Mouse (Mus musculus) intestine, embryonic 14.5 days (tissue): ENCODE results near the gene Zdhhc16. TPM values are rescaled to one million over a fixed set of nuclear protein-coding genes. Genes with fewer than 3 reads are reported as not detected.

Source experiments
- ATAC-seq: fragments of 200-750 bp; cut with Nextera tagmentation; replicated peaks from 2 replicates; pipeline ENCODE4 v1.8.0; 2017; ENCODE audit warnings: low read depth, moderate number of reproducible peaks, moderate TSS enrichment, moderate library complexity; ENCODE audit not compliant: low FRiP score, low TSS enrichment
- DNase-seq: peaks from one replicate; pipeline ENCODE4 v3.0.0-alpha.2; 2018; ENCODE audit warnings: low spot score
- H3K27ac ChIP-seq: fragments of 300-500 bp; sonication (generic); 2 replicates; pipeline ENCODE4 v1.5.1; 2014; ENCODE audit warnings: low read depth, mild to moderate bottlenecking, control low read depth
- H3K27me3 ChIP-seq: fragments of 300-500 bp; sonication (generic); replicated peaks from 2 replicates; pipeline ENCODE4 v1.6.1; 2014; ENCODE audit warnings: low read length, control low read depth; ENCODE audit not compliant: control insufficient read depth, insufficient read depth
- H3K36me3 ChIP-seq: fragments of 300-500 bp; sonication (generic); 2 replicates; pipeline ENCODE4 v1.6.1; 2014; ENCODE audit warnings: low read length, control low read depth; ENCODE audit not compliant: control insufficient read depth, insufficient read depth
- H3K4me1 ChIP-seq: fragments of 300-500 bp; sonication (generic); replicated peaks from 2 replicates; pipeline ENCODE4 v1.6.1; 2014; ENCODE audit warnings: low read length, control low read depth, mixed read lengths; ENCODE audit not compliant: control insufficient read depth, insufficient read depth
- H3K4me2 ChIP-seq: fragments of 300-500 bp; sonication (generic); 2 replicates; pipeline ENCODE4 v1.6.1; 2014; ENCODE audit warnings: low read length
- H3K4me3 ChIP-seq: fragments of 300-500 bp; sonication (generic); 2 replicates; pipeline ENCODE4 v1.5.1; 2014; ENCODE audit warnings: low read depth, low read length, control low read depth, mixed read lengths
- H3K9ac ChIP-seq: fragments of 300-500 bp; sonication (generic); 2 replicates; pipeline ENCODE4 v1.6.1; 2014; ENCODE audit warnings: mild to moderate bottlenecking, low read length
- H3K9me3 ChIP-seq: fragments of 300-500 bp; sonication (generic); 2 replicates; pipeline ENCODE4 v1.6.1; 2016; ENCODE audit warnings: low read length, control low read depth; ENCODE audit not compliant: control insufficient read depth
- WGBS: fragments of 180-500 bp; shearing (Covaris S2); extraction: QIAGEN DNeasy Blood & Tissue Kit; methylation state at CpG from one replicate; pipeline ENCODE4 v1.1.7; 2014; 5-methylcytosine and 5-hydroxymethylcytosine counted together
- polyA plus RNA-seq: library from polyadenylated mRNA; unstranded; fragments of >200 nt; fragmentation: Nextera tagmentation; extraction: Ambion mirVana; gene quantifications from 2 replicates; pipeline ENCODE4 v1.2.1, GENCODE M21; 2014

Zdhhc16 gene
- polyA plus RNA-seq, 1 experiment from 2014 or later, result 69.2 TPM

GRCm38 (mm10) chr19:41901696-41902095, 31.6 kb upstream of the Zdhhc16 start:
- no peaks in the 10 kb centered on the region for H3K4me1 ChIP-seq
- H3K36me3 ChIP-seq, result no peaks in the 10 kb centered on the region
- no peak overlapping the region for H3K27ac ChIP-seq
- ATAC-seq (no peak), DNase-seq (no peak)
- H3K9ac ChIP-seq, result no peak overlapping the region
- H3K4me3 ChIP-seq, result no peak overlapping the region
- H3K9me3 ChIP-seq, result no peaks in the 10 kb centered on the region
- WGBS, result 35% methylated on average over 2 of the region's 2 CpGs
- H3K4me2 ChIP-seq, result no peak overlapping the region
- H3K27me3 ChIP-seq, result no peaks in the 10 kb centered on the region

- Histone ChIP-seq H3K4me3 (no peak overlapping the region), H3K4me2 (no peak overlapping the region), H3K36me3 (no peaks in the 10 kb centered on the region), H3K27me3 (no peaks in the 10 kb centered on the region), H3K9me3 (no peaks in the 10 kb centered on the region), H3K4me1 (peaks cover 6% of the 10 kb centered on the region), H3K9ac (no peak overlapping the region), H3K27ac (no peak overlapping the region)
- DNase-seq (no peak), ATAC-seq (no peak)
- WGBS, result 85% methylated on average over 10 of the region's 10 CpGs
These were observed 30.3 kb upstream of the Zdhhc16 start for GRCm38 (mm10) chr19:41902848-41903593.

GRCm38 (mm10) chr19:41905246-41905645, 28.0 kb upstream of the Zdhhc16 start:
- Histone ChIP-seq H3K4me3 (no peak overlapping the region), H3K27me3 (no peaks in the 10 kb centered on the region), H3K9me3 (no peaks in the 10 kb centered on the region), H3K36me3 (no peaks in the 10 kb centered on the region), H3K9ac (no peak overlapping the region), H3K4me1 (peaks cover 7% of the 10 kb centered on the region), H3K27ac (no peak overlapping the region), H3K4me2 (no peak overlapping the region)
- no peak for ATAC-seq
- WGBS, result 89% methylated on average over 2 of the region's 2 CpGs
- DNase-seq, result no peak

GRCm38 (mm10) chr19:41906311-41907078, 26.8 kb upstream of the Zdhhc16 start:
- H3K4me3 ChIP-seq, result no peak overlapping the region
- 0 out of 2 replicates have a peak overlapping the region, but pooled peaks have one; percentile 18 for H3K27ac ChIP-seq
- no peak overlapping the region for H3K4me2 ChIP-seq
- H3K9ac ChIP-seq, result no peak overlapping the region
- DNase-seq (no peak), ATAC-seq (no peak)
- H3K4me1 ChIP-seq, result peaks cover 7% of the 10 kb centered on the region
- no peaks in the 10 kb centered on the region for H3K36me3 ChIP-seq
- H3K27me3 ChIP-seq, result no peaks in the 10 kb centered on the region
- no peaks in the 10 kb centered on the region for H3K9me3 ChIP-seq
- 54% methylated on average over 6 of the region's 6 CpGs for WGBS

GRCm38 (mm10) chr19:41907079-41907760, 26.1 kb upstream of the Zdhhc16 start:
- no peak overlapping the region for H3K4me3 ChIP-seq
- 34% methylated on average over 8 of the region's 8 CpGs for WGBS
- DNase-seq (no peak), ATAC-seq (no peak)
- 0 out of 2 replicates have a peak overlapping the region, but pooled peaks have one; percentile 18 for H3K27ac ChIP-seq
- H3K36me3 ChIP-seq, result no peaks in the 10 kb centered on the region
- H3K4me1 ChIP-seq, result peaks cover 7% of the 10 kb centered on the region
- no peak overlapping the region for H3K4me2 ChIP-seq
- H3K9me3 ChIP-seq, result no peaks in the 10 kb centered on the region
- no peak overlapping the region for H3K9ac ChIP-seq
- no peaks in the 10 kb centered on the region for H3K27me3 ChIP-seq

GRCm38 (mm10) chr19:41908736-41909135, 24.5 kb upstream of the Zdhhc16 start:
- Histone ChIP-seq H3K27ac (no peak overlapping the region), H3K36me3 (0 out of 2 replicates have a peak, but pooled peaks cover 4% of the 10 kb centered on the region), H3K4me2 (no peak overlapping the region), H3K4me1 (peaks cover 13% of the 10 kb centered on the region), H3K27me3 (no peaks in the 10 kb centered on the region), H3K9ac (no peak overlapping the region), H3K9me3 (no peaks in the 10 kb centered on the region), H3K4me3 (no peak overlapping the region)
- 89% methylated on average over 3 of the region's 3 CpGs for WGBS
- no peak for ATAC-seq
- DNase-seq, result no peak

GRCm38 (mm10) chr19:41910396-41910795, 22.9 kb upstream of the Zdhhc16 start:
- WGBS, result 74% methylated on average over 2 of the region's 2 CpGs
- ATAC-seq, result no peak

GRCm38 (mm10) chr19:41911178-41912073, 21.9 kb upstream of the Zdhhc16 start, which contains the start of gene Pgam1:
Gene Pgam1, plus strand, starts transcription at chr19:41911923.
- DNase-seq (peak; percentile 99), ATAC-seq (peak; percentile 91)
- Histone ChIP-seq H3K9ac (peak within 1 kb of the TSS; percentile 95), H3K4me2 (peak within 1 kb of the TSS; percentile 62), H3K9me3 (no peaks in the 10 kb centered on the region), H3K27me3 (no peaks in the 10 kb centered on the region), H3K4me3 (peak within 1 kb of the TSS; percentile 98), H3K4me1 (peaks cover 20% of the 10 kb centered on the region), H3K27ac (peak within 1 kb of the TSS; percentile 91), H3K36me3 (peaks cover 22% of the 10 kb centered on the region)
- WGBS, result 5% methylated on average over 54 of the region's 54 CpGs

More at GRCm38 (mm10) chr19:41910396-41910795, 22.9 kb upstream of the Zdhhc16 start:
- H3K27me3 ChIP-seq, result no peaks in the 10 kb centered on the region
- H3K4me2 ChIP-seq, result no peak overlapping the region
- peaks cover 20% of the 10 kb centered on the region for H3K4me1 ChIP-seq
- peaks cover 12% of the 10 kb centered on the region for H3K36me3 ChIP-seq
- H3K27ac ChIP-seq, result no peak overlapping the region
- no peaks in the 10 kb centered on the region for H3K9me3 ChIP-seq
- no peak for DNase-seq
- no peak overlapping the region for H3K4me3 ChIP-seq
- H3K9ac ChIP-seq, result no peak overlapping the region
